ENCODE assay signal across 13 mouse cellular contexts in genomic region chr8:71296188-71296621, GRCm38 (mm10). TPM values are rescaled to one million over a fixed set of nuclear protein-coding genes. Genes with fewer than 3 reads are reported as not detected.
DNase-seq lines count a peak whose midpoint lies in the region; ATAC-seq and TF ChIP-seq lines count a peak whose summit lies in the region.
"Had no signal": no experiment of that assay in that cellular context is flagged by ENCODE, and none has a peak within 500 bp of the region (broad histone marks: within the 10 kb centered on the region; RNA-seq: fewer than 3 reads in every experiment).

No protein-coding gene starts in this region.

- no peak for TF ChIP-seq EP300 in MEL (IDR thresholded peaks at IDR 0.05; ENCODE audit: low read depth in 1 of 2, low read length in 2 of 2)

- 50% methylated on average over 2 of the region's 2 CpGs for WGBS in liver, embryonic 16.5 days (ENCODE audit: insufficient replicate concordance)
- 53% methylated on average over 2 of the region's 2 CpGs for WGBS in spleen, adult 2 months
- 79% methylated on average over 2 of the region's 2 CpGs for WGBS in thymus, adult 2 months

- ATAC-seq in liver, embryonic 16.5 days (ENCODE audit: low read depth): peak; percentile 35

- H3K79me2 ChIP-seq in MEL (ENCODE audit: control insufficient read depth, insufficient read depth, low read length, poor library complexity): peaks cover 3% of the 10 kb centered on the region

- H3K9me3 ChIP-seq in MEL (replicated peaks; ENCODE audit: insufficient read depth, low read length): no peaks in the 10 kb centered on the region
- no peaks in the 10 kb centered on the region for H3K9me3 ChIP-seq in liver, embryonic 16.5 days (replicated peaks; ENCODE audit: control insufficient read depth, low read length)
- H3K9me3 ChIP-seq: hindbrain, embryonic 15.5 days; limb, embryonic 10.5 days; midbrain, embryonic 12.5 days had no signal

- H3K27me3 ChIP-seq in MEL (ENCODE audit: control insufficient read depth in 1 of 2, insufficient read depth in 2 of 2, low read length in 2 of 2): no peaks in the 10 kb centered on the region
- no peaks in the 10 kb centered on the region for H3K27me3 ChIP-seq in liver, embryonic 16.5 days (ENCODE audit: control insufficient read depth, insufficient read depth, low read depth, low read length)
- H3K27me3 ChIP-seq in spleen, adult 2 months (ENCODE audit: control insufficient read depth, insufficient read depth, low read length): no peaks in the 10 kb centered on the region
- H3K27me3 ChIP-seq in thymus, adult 2 months (ENCODE audit: control insufficient read depth, insufficient read depth, low read length): no peaks in the 10 kb centered on the region
- H3K27me3 ChIP-seq: hindbrain, embryonic 15.5 days; midbrain, embryonic 12.5 days had no signal

- H3K4me2 ChIP-seq in liver, embryonic 16.5 days (ENCODE audit: low read depth, low read length): no peak overlapping the region
- H3K4me2 ChIP-seq: hindbrain, embryonic 15.5 days; midbrain, embryonic 12.5 days had no signal

- peaks cover 0 to 2% of the 10 kb centered on the region in 2 experiments; a peak in 2 of 4 replicates for H3K36me3 ChIP-seq in MEL (ENCODE audit: control insufficient read depth in 1 of 2, insufficient read depth in 2 of 2, low read length in 2 of 2)
- no peaks in the 10 kb centered on the region; the same call in 1 of the 2 replicates for H3K36me3 ChIP-seq in liver, embryonic 16.5 days (ENCODE audit: control insufficient read depth, insufficient read depth)
- H3K36me3 ChIP-seq in spleen, adult 2 months (ENCODE audit: control insufficient read depth, insufficient read depth, low read length): peaks cover 3% of the 10 kb centered on the region; the same call in 1 of the 2 replicates
- peaks cover 13% of the 10 kb centered on the region for H3K36me3 ChIP-seq in thymus, adult 2 months (ENCODE audit: control insufficient read depth, insufficient read depth, low read length)

- DNase-seq in layer of hippocampus, adult 11-12 months (ENCODE audit: low spot score): peak; percentile 40
- no peak for DNase-seq in layer of hippocampus, postnatal 10 days (ENCODE audit: low spot score in 2 of 2)
- peak; percentile 48 for DNase-seq in MEL (ENCODE audit: low read depth, low spot score)
- peak; percentile 34 to 43 for DNase-seq in spleen, adult 2 months (ENCODE audit: low read depth in 1 of 2, low spot score in 2 of 2)
- no peak for DNase-seq in thymus, adult 2 months
- DNase-seq in cerebellum, adult 18-20 months: no peak
- DNase-seq: embryo, embryonic 11 days; gastrocnemius, postnatal 25 days had no signal

- no peaks in the 10 kb centered on the region for H3K4me1 ChIP-seq in MEL (ENCODE audit: control insufficient read depth in 1 of 2, insufficient read depth in 2 of 2, low read length in 2 of 2)
- peaks cover 2% of the 10 kb centered on the region for H3K4me1 ChIP-seq in liver, embryonic 16.5 days (ENCODE audit: control insufficient read depth, low read depth, low read length)
- H3K4me1 ChIP-seq in spleen, adult 2 months (ENCODE audit: control insufficient read depth, insufficient read depth, insufficient read length): peaks cover 23% of the 10 kb centered on the region; the same call in 1 of the 2 replicates
- H3K4me1 ChIP-seq in thymus, adult 2 months (replicated peaks; ENCODE audit: control insufficient read depth, insufficient read depth, low read length): no peaks in the 10 kb centered on the region
- H3K4me1 ChIP-seq: hindbrain, embryonic 15.5 days; limb, embryonic 10.5 days; midbrain, embryonic 12.5 days had no signal

- TF ChIP-seq CTCF in MEL (IDR thresholded peaks at IDR 0.05 in 2 of 3, conservative IDR thresholded peaks at IDR 0.05 in 1 of 3; ENCODE audit: control insufficient read depth in 1 of 3, insufficient read depth in 1 of 3, low read depth in 2 of 3, low read length in 3 of 3, poor library complexity in 1 of 3, severe bottlenecking in 1 of 3): no peak
- no peak for TF ChIP-seq CTCF in spleen, adult 2 months (IDR thresholded peaks at IDR 0.05; ENCODE audit: extremely low read depth, insufficient read depth, insufficient read length, insufficient replicate concordance)
- no peak for TF ChIP-seq CTCF in thymus, adult 2 months (IDR thresholded peaks at IDR 0.05; ENCODE audit: borderline replicate concordance, control insufficient read depth, extremely low read depth, insufficient read depth, low read length, poor library complexity)

- no peak for TF ChIP-seq RAD21 in MEL (IDR thresholded peaks at IDR 0.05; ENCODE audit: low read depth, low read length)

- no peak overlapping the region for H3K4me3 ChIP-seq in MEL (ENCODE audit: control insufficient read depth in 1 of 2, insufficient read depth in 1 of 2, low read depth in 2 of 2, low read length in 2 of 2)
- no peak overlapping the region for H3K4me3 ChIP-seq in liver, embryonic 16.5 days (ENCODE audit: low read depth, low read length)
- no peak overlapping the region for H3K4me3 ChIP-seq in spleen, adult 2 months (ENCODE audit: extremely low read depth, insufficient read depth, insufficient read length)
- H3K4me3 ChIP-seq in thymus, adult 2 months (ENCODE audit: control insufficient read depth, insufficient read depth, low read length): no peak overlapping the region
- H3K4me3 ChIP-seq: hindbrain, embryonic 15.5 days; limb, embryonic 10.5 days; midbrain, embryonic 12.5 days had no signal

- H3K27ac ChIP-seq in MEL (ENCODE audit: control insufficient read depth, low read depth, low read length): no peak overlapping the region
- peak overlapping the region; percentile 69 for H3K27ac ChIP-seq in liver, embryonic 16.5 days (ENCODE audit: low read length)
- H3K27ac ChIP-seq in spleen, adult 2 months (ENCODE audit: insufficient read depth, low read length): peak overlapping the region; percentile 81
- no peak overlapping the region for H3K27ac ChIP-seq in thymus, adult 2 months (ENCODE audit: control insufficient read depth, insufficient read depth, low read length)
- H3K27ac ChIP-seq: hindbrain, embryonic 15.5 days; kidney, postnatal 0 days; limb, embryonic 10.5 days; midbrain, embryonic 12.5 days had no signal

- TF ChIP-seq POLR2A in MEL (IDR thresholded peaks at IDR 0.05; ENCODE audit: control insufficient read depth in 1 of 2, insufficient read depth in 1 of 2, low read depth in 1 of 2, low read length in 2 of 2, poor library complexity in 1 of 2): no peak
- TF ChIP-seq POLR2A in spleen, adult 2 months (IDR thresholded peaks at IDR 0.05; ENCODE audit: low read depth, low read length): no peak
- TF ChIP-seq POLR2A in thymus, adult 2 months (IDR thresholded peaks at IDR 0.05; ENCODE audit: control insufficient read depth, extremely low read depth, insufficient read depth, low read length, poor library complexity): no peak

- no peak overlapping the region for H3K9ac ChIP-seq in MEL (ENCODE audit: control insufficient read depth, low read depth, low read length, poor library complexity, severe bottlenecking)
- H3K9ac ChIP-seq in liver, embryonic 16.5 days (ENCODE audit: low read depth, low read length): no peak overlapping the region
- H3K9ac ChIP-seq: hindbrain, embryonic 15.5 days; midbrain, embryonic 12.5 days had no signal

TF ChIP-seq in MEL, 35 proteins besides CTCF, POLR2A, EP300 and RAD21:
- TF ChIP-seq UBTF (IDR thresholded peaks at IDR 0.05; ENCODE audit: borderline replicate concordance, insufficient read depth, low read depth, low read length) (no peak), MAZ (IDR thresholded peaks at IDR 0.05; ENCODE audit: low read depth, low read length) (no peak), GATA1 (IDR thresholded peaks at IDR 0.05; ENCODE audit: low read depth, low read length) (no peak), MYB (IDR thresholded peaks at IDR 0.05; ENCODE audit: low read depth, low read length) (no peak), USF1 (IDR thresholded peaks at IDR 0.05; ENCODE audit: low read depth, low read length) (no peak), POLR2AphosphoS5 (IDR thresholded peaks at IDR 0.05; ENCODE audit: borderline replicate concordance, low read depth, low read length) (no peak), E2F4 (IDR thresholded peaks at IDR 0.05; ENCODE audit: borderline replicate concordance, low read depth, low read length) (no peak), TBP (IDR thresholded peaks at IDR 0.05; ENCODE audit: low read depth, low read length) (no peak), CHD1 (IDR thresholded peaks at IDR 0.05; ENCODE audit: low read depth, low read length) (no peak), MAFK (IDR thresholded peaks at IDR 0.05; ENCODE audit: borderline replicate concordance, low read depth, low read length) (no peak), ZC3H11A (IDR thresholded peaks at IDR 0.05; ENCODE audit: low read depth, low read length) (no peak), SIN3A (IDR thresholded peaks at IDR 0.05; ENCODE audit: low read length) (no peak), BHLHE40 (IDR thresholded peaks at IDR 0.05; ENCODE audit: borderline replicate concordance, low read depth, low read length) (no peak)

RNA-seq across cellular contexts. Expression of gene Haus8, which starts 23.5 kb away (rescaled TPM):
- total RNA-seq in layer of hippocampus, postnatal 10 days (2021): 10 to 100 TPM; 19.0 to 22.3 TPM
- total RNA-seq in MEL (2012; rRNA removed): 55.6 and 60.4 TPM in 2 replicates
- 10 to 100 TPM in 1 of 2 experiments, not detected in 1; 69.2 TPM for polyA plus RNA-seq in MEL (2012; ENCODE audit: insufficient read depth in 1 of 2, insufficient read length in 2 of 2, low read depth in 1 of 2, low replicate concordance in 2 of 2, missing spikeins in 1 of 2)
- 42.8 and 47.1 TPM in 2 replicates for polyA plus RNA-seq in liver, embryonic 16.5 days (2015; fragmentation: Nextera tagmentation; extraction: Ambion mirVana)
- polyA plus RNA-seq in spleen, adult 2 months (2012; rRNA removed): 13.3 and 15.9 TPM in 2 replicates
- polyA plus RNA-seq in thymus, adult 2 months (2012; rRNA removed): 17.7 and 18.5 TPM in 2 replicates

RNA-seq across cellular contexts. Expression of gene Myo9b, which starts 23.7 kb away (rescaled TPM):
- 10 to 100 TPM; 33.2 to 36.6 TPM for total RNA-seq in layer of hippocampus, postnatal 10 days (2021)
- 35.8 and 36.5 TPM in 2 replicates for total RNA-seq in MEL (2012; rRNA removed)
- polyA plus RNA-seq in MEL (2012; ENCODE audit: insufficient read depth in 1 of 2, insufficient read length in 2 of 2, low read depth in 1 of 2, low replicate concordance in 2 of 2, missing spikeins in 1 of 2): 10 to 100 TPM; 52.3 to 54.8 TPM
- 7.4 and 7.8 TPM in 2 replicates for polyA plus RNA-seq in liver, embryonic 16.5 days (2015; fragmentation: Nextera tagmentation; extraction: Ambion mirVana)
- polyA plus RNA-seq in spleen, adult 2 months (2012; rRNA removed): 47.6 and 50.4 TPM in 2 replicates
- polyA plus RNA-seq in thymus, adult 2 months (2012; rRNA removed): 82.5 and 90.7 TPM in 2 replicates

Comparison
In these comparisons a context has a peak if more than half of its experiments do, and no peak if none do; other contexts are left out.
1. DNase-seq: peak in layer of hippocampus, adult 11-12 months (single experiment), MEL (single experiment) and spleen, adult 2 months (2 of 2); none in layer of hippocampus, postnatal 10 days (0 of 2), thymus, adult 2 months (single experiment) and cerebellum, adult 18-20 months (0 of 2).
2. H3K27ac ChIP-seq: peak in liver, embryonic 16.5 days (single experiment) and spleen, adult 2 months (single experiment); none in MEL (single experiment) and thymus, adult 2 months (single experiment).